Mouse (Mus musculus): Measurements from ENCODE around the gene Impg1. TPM values are rescaled to one million over a fixed set of nuclear protein-coding genes. Genes with fewer than 3 reads are reported as not detected.

Impg1 gene
- polyA plus RNA-seq, 1 experiment: 0.30 TPM

DNA sequence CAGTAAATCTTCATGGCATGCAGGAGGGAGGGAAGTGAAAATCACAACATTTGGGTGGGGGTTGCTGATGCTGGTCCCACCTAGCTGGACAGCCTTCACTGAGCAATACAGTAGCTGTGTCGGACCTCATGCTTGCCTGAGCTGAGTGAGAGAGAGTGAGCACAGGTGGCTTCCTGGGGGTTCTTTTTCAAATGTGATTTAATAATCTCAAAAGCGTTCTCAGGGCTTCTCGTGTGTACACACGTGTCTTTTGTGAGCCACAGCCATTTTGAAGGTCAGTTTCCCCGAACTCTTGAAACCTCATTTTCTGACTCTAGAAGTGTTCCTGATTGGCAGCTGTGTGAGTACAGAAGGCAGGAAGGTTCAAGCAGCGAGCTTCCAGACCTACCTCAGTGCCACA is 122.8 kb downstream of the Impg1 start:
- Histone ChIP-seq H3K27ac (ENCODE audit: control insufficient read depth, insufficient read depth, low read depth, low read length) (no peak overlapping the region), H3K36me3 (ENCODE audit: control insufficient read depth, insufficient read depth, low read length) (no peaks in the 10 kb centered on the region), H3K4me1 (ENCODE audit: control insufficient read depth, insufficient read depth, low read length) (no peaks in the 10 kb centered on the region), H3K27me3 (ENCODE audit: control insufficient read depth, insufficient read depth, low read length) (no peaks in the 10 kb centered on the region), H3K4me3 (ENCODE audit: control insufficient read depth, low read depth, low read length) (no peak overlapping the region)
- no peak for TF ChIP-seq POLR2A (IDR thresholded peaks at IDR 0.05; ENCODE audit: control insufficient read depth, low read depth, low read length)
- TF ChIP-seq CTCF (IDR thresholded peaks at IDR 0.05; ENCODE audit: control insufficient read depth, insufficient read depth, insufficient replicate concordance, low read depth, low read length): no peak

GRCm38 (mm10) chr9:80341756-80342155 is 123.5 kb downstream of the Impg1 start:
- H3K4me1 ChIP-seq (ENCODE audit: control insufficient read depth, insufficient read depth, low read length): no peaks in the 10 kb centered on the region
- no peaks in the 10 kb centered on the region for H3K27me3 ChIP-seq (ENCODE audit: control insufficient read depth, insufficient read depth, low read length)
- TF ChIP-seq POLR2A (IDR thresholded peaks at IDR 0.05; ENCODE audit: control insufficient read depth, low read depth, low read length): no peak
- no peak for TF ChIP-seq CTCF (IDR thresholded peaks at IDR 0.05; ENCODE audit: control insufficient read depth, insufficient read depth, insufficient replicate concordance, low read depth, low read length)
- no peak overlapping the region for H3K4me3 ChIP-seq (ENCODE audit: control insufficient read depth, low read depth, low read length)
- H3K36me3 ChIP-seq (ENCODE audit: control insufficient read depth, insufficient read depth, low read length): no peaks in the 10 kb centered on the region
- no peak overlapping the region for H3K27ac ChIP-seq (ENCODE audit: control insufficient read depth, insufficient read depth, low read depth, low read length)

GRCm38 (mm10) chr9:80340927-80341326 is 124.4 kb downstream of the Impg1 start:
- no peaks in the 10 kb centered on the region for H3K36me3 ChIP-seq (ENCODE audit: control insufficient read depth, insufficient read depth, low read length)
- no peaks in the 10 kb centered on the region for H3K4me1 ChIP-seq (ENCODE audit: control insufficient read depth, insufficient read depth, low read length)
- H3K27ac ChIP-seq (ENCODE audit: control insufficient read depth, insufficient read depth, low read depth, low read length): no peak overlapping the region
- TF ChIP-seq CTCF (IDR thresholded peaks at IDR 0.05; ENCODE audit: control insufficient read depth, insufficient read depth, insufficient replicate concordance, low read depth, low read length): no peak
- TF ChIP-seq POLR2A (IDR thresholded peaks at IDR 0.05; ENCODE audit: control insufficient read depth, low read depth, low read length): no peak
- H3K4me3 ChIP-seq (ENCODE audit: control insufficient read depth, low read depth, low read length): no peak overlapping the region
- H3K27me3 ChIP-seq (ENCODE audit: control insufficient read depth, insufficient read depth, low read length): no peaks in the 10 kb centered on the region

GRCm38 (mm10) chr9:80338026-80338425 is 127.3 kb downstream of the Impg1 start:
- no peaks in the 10 kb centered on the region for H3K4me1 ChIP-seq (ENCODE audit: control insufficient read depth, insufficient read depth, low read length)
- no peaks in the 10 kb centered on the region for H3K27me3 ChIP-seq (ENCODE audit: control insufficient read depth, insufficient read depth, low read length)
- H3K27ac ChIP-seq (ENCODE audit: control insufficient read depth, insufficient read depth, low read depth, low read length): no peak overlapping the region
- TF ChIP-seq POLR2A (IDR thresholded peaks at IDR 0.05; ENCODE audit: control insufficient read depth, low read depth, low read length) (no peak), CTCF (IDR thresholded peaks at IDR 0.05; ENCODE audit: control insufficient read depth, insufficient read depth, insufficient replicate concordance, low read depth, low read length) (no peak)
- no peaks in the 10 kb centered on the region for H3K36me3 ChIP-seq (ENCODE audit: control insufficient read depth, insufficient read depth, low read length)
- H3K4me3 ChIP-seq (ENCODE audit: control insufficient read depth, low read depth, low read length): no peak overlapping the region

DNA sequence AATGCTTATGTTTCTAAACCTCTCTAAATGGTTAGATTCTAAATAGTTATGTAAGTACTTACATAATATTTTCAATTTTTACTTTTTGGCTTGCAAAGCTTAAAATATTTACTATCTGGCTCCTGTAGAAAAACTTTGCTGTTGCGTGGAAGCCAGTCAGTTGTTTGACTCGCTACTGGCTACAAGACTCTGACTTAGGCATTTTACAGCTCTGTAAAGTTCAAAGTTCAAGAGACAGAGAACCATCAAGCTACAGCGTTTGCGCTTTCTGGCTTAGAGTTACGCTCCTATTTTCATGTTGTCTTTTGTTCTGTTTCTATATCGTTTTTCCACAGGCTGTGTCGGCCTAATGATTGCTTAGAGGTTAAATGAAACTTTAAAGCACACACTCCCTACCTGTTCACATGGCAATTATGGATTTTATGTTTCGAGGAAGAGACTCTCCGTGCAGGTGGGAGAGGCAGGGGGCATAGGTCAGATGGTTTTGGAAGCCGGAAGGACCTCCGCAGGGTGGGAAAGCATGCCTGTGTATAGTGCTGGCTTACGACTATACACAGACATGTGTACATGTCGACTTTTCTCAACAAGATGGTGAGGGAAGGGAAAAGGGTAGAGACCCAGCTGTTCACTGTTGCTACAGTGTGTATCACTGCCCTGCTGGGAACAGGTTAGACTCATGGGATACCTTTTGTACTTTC is 129.5 kb downstream of the Impg1 start:
- Histone ChIP-seq H3K27me3 (ENCODE audit: control insufficient read depth, insufficient read depth, low read length) (no peaks in the 10 kb centered on the region), H3K4me3 (ENCODE audit: control insufficient read depth, low read depth, low read length) (no peak overlapping the region)

DNA sequence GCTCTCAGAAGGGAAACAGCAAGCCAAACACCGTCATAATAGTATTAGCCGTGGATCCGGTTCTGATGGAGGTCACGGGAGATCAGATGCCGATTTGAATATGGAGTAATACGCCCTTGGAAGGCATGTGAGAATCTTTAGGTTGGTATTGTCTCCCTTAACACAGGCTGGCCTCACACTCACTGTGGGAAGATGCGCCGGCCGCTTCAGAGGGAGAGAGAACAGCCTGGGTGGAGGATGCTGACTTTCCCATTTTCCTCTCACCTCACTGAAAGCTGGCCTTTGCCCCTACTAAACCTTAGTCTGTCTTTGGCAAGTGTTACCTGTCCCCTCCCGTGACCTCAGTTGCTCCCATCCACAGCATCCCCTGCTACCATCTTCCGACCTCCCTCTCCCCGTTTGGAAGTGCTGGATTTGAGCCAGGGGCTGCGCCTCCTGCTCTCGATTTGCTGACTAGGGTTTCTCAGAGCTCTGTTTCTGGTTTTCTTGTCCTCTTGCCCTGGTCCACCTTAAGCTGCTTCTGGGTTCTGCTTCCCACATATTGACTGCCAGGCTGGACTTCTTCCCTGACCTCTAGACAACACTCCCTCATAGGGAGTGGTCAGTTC is 131.2 kb downstream of the Impg1 start:
- Histone ChIP-seq H3K4me3 (ENCODE audit: control insufficient read depth, low read depth, low read length) (no peak overlapping the region), H3K36me3 (ENCODE audit: control insufficient read depth, insufficient read depth, low read length) (no peaks in the 10 kb centered on the region), H3K27ac (ENCODE audit: control insufficient read depth, insufficient read depth, low read depth, low read length) (no peak overlapping the region), H3K4me1 (ENCODE audit: control insufficient read depth, insufficient read depth, low read length) (no peaks in the 10 kb centered on the region), H3K27me3 (ENCODE audit: control insufficient read depth, insufficient read depth, low read length) (no peaks in the 10 kb centered on the region)
- TF ChIP-seq POLR2A (IDR thresholded peaks at IDR 0.05; ENCODE audit: control insufficient read depth, low read depth, low read length): no peak
- no peak for TF ChIP-seq CTCF (IDR thresholded peaks at IDR 0.05; ENCODE audit: control insufficient read depth, insufficient read depth, insufficient replicate concordance, low read depth, low read length)

More for the DNA sequence above, 129.5 kb downstream of the Impg1 start:
- Histone ChIP-seq H3K4me1 (ENCODE audit: control insufficient read depth, insufficient read depth, low read length) (no peaks in the 10 kb centered on the region), H3K27ac (ENCODE audit: control insufficient read depth, insufficient read depth, low read depth, low read length) (no peak overlapping the region), H3K36me3 (ENCODE audit: control insufficient read depth, insufficient read depth, low read length) (no peaks in the 10 kb centered on the region)
- TF ChIP-seq POLR2A (IDR thresholded peaks at IDR 0.05; ENCODE audit: control insufficient read depth, low read depth, low read length) (no peak), CTCF (IDR thresholded peaks at IDR 0.05; ENCODE audit: control insufficient read depth, insufficient read depth, insufficient replicate concordance, low read depth, low read length) (no peak)

GRCm38 (mm10) chr9:80333466-80333865 is 131.8 kb downstream of the Impg1 start:
- no peaks in the 10 kb centered on the region for H3K27me3 ChIP-seq (ENCODE audit: control insufficient read depth, insufficient read depth, low read length)
- H3K27ac ChIP-seq (ENCODE audit: control insufficient read depth, insufficient read depth, low read depth, low read length): no peak overlapping the region
- no peak overlapping the region for H3K4me3 ChIP-seq (ENCODE audit: control insufficient read depth, low read depth, low read length)
- H3K36me3 ChIP-seq (ENCODE audit: control insufficient read depth, insufficient read depth, low read length): no peaks in the 10 kb centered on the region
- TF ChIP-seq CTCF (IDR thresholded peaks at IDR 0.05; ENCODE audit: control insufficient read depth, insufficient read depth, insufficient replicate concordance, low read depth, low read length) (no peak), POLR2A (IDR thresholded peaks at IDR 0.05; ENCODE audit: control insufficient read depth, low read depth, low read length) (no peak)
- H3K4me1 ChIP-seq (ENCODE audit: control insufficient read depth, insufficient read depth, low read length): no peaks in the 10 kb centered on the region
